Mouse (Mus musculus) kidney, adult 2 months (tissue): ENCODE results near the gene Cdc45. TPM values are rescaled to one million over a fixed set of nuclear protein-coding genes. Genes with fewer than 3 reads are reported as not detected.

ENCODE experiments used
- DNase-seq: peaks from one replicate; pipeline ENCODE4 v3.0.0; 2021
- H3K27ac ChIP-seq: fragments of 200-500 bp; 2 replicates; pipeline ENCODE4 v1.5.1; 2012; ENCODE audit warnings: low read depth, low read length, control low read depth, inconsistent platforms; ENCODE audit not compliant: insufficient read depth
- H3K27me3 ChIP-seq: fragments of 200-500 bp; replicated peaks from 2 replicates; pipeline ENCODE4 v1.6.1; 2012; ENCODE audit warnings: mild to moderate bottlenecking, moderate library complexity, low read length, inconsistent platforms; ENCODE audit not compliant: control insufficient read depth, insufficient read depth
- H3K36me3 ChIP-seq: fragments of 200-500 bp; 2 replicates; pipeline ENCODE4 v1.6.1; 2012; ENCODE audit warnings: mild to moderate bottlenecking, moderate library complexity, low read length, inconsistent platforms; ENCODE audit not compliant: control insufficient read depth, insufficient read depth
- H3K4me1 ChIP-seq: fragments of 200-500 bp; 2 replicates; pipeline ENCODE4 v1.6.1; 2011; ENCODE audit warnings: low read length; ENCODE audit not compliant: control insufficient read depth, insufficient read depth
- H3K4me3 ChIP-seq: fragments of 200-500 bp; 2 replicates; pipeline ENCODE4 v1.5.1; 2011; ENCODE audit warnings: mild to moderate bottlenecking, low read depth, low read length, control low read depth; ENCODE audit not compliant: insufficient read depth
- CTCF ChIP-seq: fragments of 200-500 bp; conservative IDR thresholded peaks from 2 replicates; pipeline ENCODE4 v1.5.1; 2011; ENCODE audit warnings: low read depth, mild to moderate bottlenecking, control low read depth, low read length, moderate library complexity, mixed read lengths; ENCODE audit not compliant: insufficient read depth, insufficient read length
- POLR2A ChIP-seq: fragments of 200-500 bp; IDR thresholded peaks from one replicate; pipeline ENCODE4 v1.6.1; 2011; ENCODE audit warnings: low read depth, low read length, control low read depth
- WGBS: fragments of 180-500 bp; shearing (Covaris S2); methylation state at CpG from one replicate; pipeline ENCODE4 v1.1.7; 2018; 5-methylcytosine and 5-hydroxymethylcytosine counted together
- polyA plus RNA-seq: library from polyadenylated mRNA; depleted of rRNA; stranded (reverse); fragments of >200 nt; gene quantifications from 2 replicates; pipeline ENCODE4 v1.2.3, GENCODE M21; 2012

The Cdc45 gene
- polyA plus RNA-seq, 1 experiment: 3.6 TPM

DNA sequence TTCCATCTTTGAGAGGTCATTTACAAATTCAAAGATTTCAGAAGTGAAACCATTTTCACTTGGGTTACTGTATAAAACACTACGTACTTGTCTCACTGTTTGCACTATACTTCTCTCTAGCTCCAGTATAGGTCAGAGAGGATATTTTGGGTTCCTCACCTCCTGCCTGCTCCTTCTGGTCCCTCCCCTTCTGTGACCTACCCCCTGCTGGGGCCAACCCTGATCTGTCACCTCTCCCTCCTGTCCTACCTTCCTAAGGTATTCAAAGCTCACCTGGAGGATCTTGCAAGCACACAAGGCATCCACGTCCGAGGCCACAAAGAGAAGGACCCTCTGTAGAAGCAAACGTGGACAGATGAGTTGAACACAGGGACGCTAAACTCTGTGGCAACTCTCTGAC lies 755 bp downstream of the Cdc45 start:
- DNase-seq: no peak
- peaks cover 10% of the 10 kb centered on the region; the same call in 1 of the 2 replicates for H3K4me1 ChIP-seq
- 6% methylated on average over 5 of the region's 5 CpGs for WGBS
- H3K4me3 ChIP-seq: peak overlapping the region; percentile 98
- H3K27me3 ChIP-seq: no peaks in the 10 kb centered on the region
- TF ChIP-seq POLR2A (no peak), CTCF (no peak)
- H3K27ac ChIP-seq: no peak overlapping the region
- no peaks in the 10 kb centered on the region; the same call in 1 of the 2 replicates for H3K36me3 ChIP-seq

DNA sequence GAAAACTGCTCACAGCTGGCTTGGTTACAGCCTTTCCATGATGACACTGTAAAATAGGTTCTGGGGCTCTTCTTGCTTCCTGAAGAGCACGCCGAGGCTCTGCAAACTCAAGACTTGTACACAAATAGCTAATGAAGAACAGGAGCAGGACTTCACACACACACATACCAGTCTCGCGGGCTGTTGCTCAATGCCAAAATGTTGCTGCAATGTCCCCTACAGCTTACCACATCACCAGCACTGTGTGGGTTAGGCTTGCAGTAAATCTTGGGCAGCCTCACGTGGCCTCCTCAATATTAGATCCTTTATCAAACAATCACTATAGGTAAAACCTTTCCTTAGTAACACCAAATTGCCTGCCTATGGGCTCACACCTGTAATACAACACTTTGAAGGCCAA lies 2.8 kb downstream of the Cdc45 start:
- Histone ChIP-seq H3K4me3 (no peak overlapping the region), H3K27ac (no peak overlapping the region), H3K27me3 (no peaks in the 10 kb centered on the region), H3K36me3 (no peaks in the 10 kb centered on the region), H3K4me1 (peaks cover 10% of the 10 kb centered on the region; the same call in 1 of the 2 replicates)
- TF ChIP-seq POLR2A (no peak), CTCF (no peak)
- WGBS: 92% methylated on average over 5 of the region's 5 CpGs
- DNase-seq: no peak

DNA sequence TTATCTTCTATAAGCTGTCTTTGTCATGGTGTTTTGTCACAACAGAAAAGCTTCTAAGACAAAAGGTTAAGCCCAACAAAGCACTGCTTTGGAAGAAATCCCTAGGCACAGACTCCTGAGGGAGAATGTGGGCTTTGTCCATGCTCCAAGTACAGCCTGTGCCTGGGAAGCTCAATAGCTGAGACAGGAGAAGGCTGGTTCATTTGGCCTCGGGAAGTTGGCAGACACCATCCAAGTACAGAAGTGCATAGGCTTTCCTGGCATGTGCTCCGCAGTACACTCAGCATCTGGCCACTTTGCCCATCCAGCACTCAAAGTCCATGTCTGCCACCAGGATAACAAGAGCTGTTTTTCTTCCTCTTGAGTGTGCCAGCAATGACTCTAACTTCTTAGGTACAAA lies 6.0 kb downstream of the Cdc45 start:
- 80% methylated on average over 2 of the region's 2 CpGs for WGBS

DNA sequence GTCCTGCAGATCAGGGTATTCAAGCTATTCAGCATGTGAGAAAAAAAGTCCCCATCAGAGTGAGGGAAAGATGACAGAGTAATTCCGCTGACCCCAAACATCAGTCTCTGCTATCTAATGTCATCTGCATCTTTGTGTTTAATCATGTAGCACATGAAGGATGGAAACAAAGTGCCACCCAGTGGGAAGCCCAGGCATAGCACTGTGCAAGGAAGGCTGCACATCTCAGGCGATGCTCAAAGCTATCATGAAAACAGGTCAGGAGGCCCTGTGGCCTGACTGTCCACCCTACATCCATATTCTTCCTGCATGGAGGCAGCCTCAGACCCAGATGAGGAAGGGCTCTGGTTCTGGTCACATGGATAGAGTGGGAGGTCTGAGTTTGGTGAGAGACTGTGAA lies 12.9 kb downstream of the Cdc45 start:
- DNase-seq: peak; percentile 66
- WGBS: 60% methylated on average over 2 of the region's 2 CpGs
- Histone ChIP-seq H3K27ac (no peak overlapping the region), H3K4me1 (no peaks in the 10 kb centered on the region), H3K4me3 (no peak overlapping the region), H3K36me3 (no peaks in the 10 kb centered on the region), H3K27me3 (no peaks in the 10 kb centered on the region)
- TF ChIP-seq CTCF (peak; percentile 88), POLR2A (no peak)

More for the DNA sequence above, 6.0 kb downstream of the Cdc45 start:
- TF ChIP-seq CTCF: no peak
- TF ChIP-seq POLR2A: no peak
- peak; percentile 61 for DNase-seq
- Histone ChIP-seq H3K27ac (no peak overlapping the region), H3K4me3 (no peak overlapping the region), H3K27me3 (no peaks in the 10 kb centered on the region), H3K4me1 (no peaks in the 10 kb centered on the region), H3K36me3 (no peaks in the 10 kb centered on the region)

DNA sequence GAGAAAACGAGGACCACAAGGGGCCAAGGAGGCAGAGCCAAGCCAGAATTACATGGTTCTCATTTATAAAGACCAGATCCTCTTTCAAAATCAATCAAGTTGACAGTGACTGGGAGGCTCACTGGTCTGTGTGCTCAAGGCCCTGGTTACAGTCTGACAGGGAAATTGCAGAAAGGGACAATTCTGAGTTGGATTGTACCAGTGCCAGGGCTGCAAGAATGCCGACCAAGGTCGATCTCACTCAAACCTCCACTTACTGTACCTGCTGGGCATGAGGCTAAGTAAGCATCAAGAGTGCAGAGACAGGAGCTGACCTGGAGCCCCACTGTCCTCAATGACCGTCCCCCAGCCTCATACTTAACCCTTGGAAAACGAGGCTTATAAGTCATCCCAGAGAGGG lies 13.6 kb downstream of the Cdc45 start:
- no peak overlapping the region for H3K27ac ChIP-seq
- H3K36me3 ChIP-seq: no peaks in the 10 kb centered on the region
- WGBS: 94% methylated on average over 5 of the region's 5 CpGs
- no peak overlapping the region for H3K4me3 ChIP-seq
- no peaks in the 10 kb centered on the region for H3K4me1 ChIP-seq
- no peak for DNase-seq
- no peaks in the 10 kb centered on the region for H3K27me3 ChIP-seq
- no peak for TF ChIP-seq POLR2A
- no peak for TF ChIP-seq CTCF

DNA sequence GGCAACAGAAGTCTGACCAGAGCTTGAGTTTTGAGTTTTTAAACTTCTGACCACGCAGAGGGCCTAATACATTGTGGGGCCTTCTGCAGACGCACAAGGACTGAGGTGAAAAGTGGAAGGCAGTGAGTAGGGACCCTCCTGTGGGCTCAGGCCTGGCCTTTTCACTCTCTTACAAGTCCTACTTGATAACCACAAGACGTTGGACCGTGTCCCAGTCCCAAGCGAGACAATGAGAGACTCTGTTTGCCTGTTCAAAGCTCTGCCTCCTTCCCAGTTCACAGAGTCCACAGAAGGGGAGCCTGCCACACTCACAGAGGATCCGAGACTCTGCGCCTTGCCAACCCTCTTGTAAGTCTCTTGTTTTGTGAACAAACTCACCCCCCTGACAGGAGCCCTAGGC lies 15.1 kb downstream of the Cdc45 start:
- no peaks in the 10 kb centered on the region for H3K27me3 ChIP-seq
- no peaks in the 10 kb centered on the region for H3K4me1 ChIP-seq
- TF ChIP-seq CTCF: no peak
- TF ChIP-seq POLR2A: no peak
- no peak overlapping the region for H3K4me3 ChIP-seq
- H3K27ac ChIP-seq: no peak overlapping the region
- WGBS: 94% methylated on average over 7 of the region's 7 CpGs
- DNase-seq: no peak
- H3K36me3 ChIP-seq: no peaks in the 10 kb centered on the region

DNA sequence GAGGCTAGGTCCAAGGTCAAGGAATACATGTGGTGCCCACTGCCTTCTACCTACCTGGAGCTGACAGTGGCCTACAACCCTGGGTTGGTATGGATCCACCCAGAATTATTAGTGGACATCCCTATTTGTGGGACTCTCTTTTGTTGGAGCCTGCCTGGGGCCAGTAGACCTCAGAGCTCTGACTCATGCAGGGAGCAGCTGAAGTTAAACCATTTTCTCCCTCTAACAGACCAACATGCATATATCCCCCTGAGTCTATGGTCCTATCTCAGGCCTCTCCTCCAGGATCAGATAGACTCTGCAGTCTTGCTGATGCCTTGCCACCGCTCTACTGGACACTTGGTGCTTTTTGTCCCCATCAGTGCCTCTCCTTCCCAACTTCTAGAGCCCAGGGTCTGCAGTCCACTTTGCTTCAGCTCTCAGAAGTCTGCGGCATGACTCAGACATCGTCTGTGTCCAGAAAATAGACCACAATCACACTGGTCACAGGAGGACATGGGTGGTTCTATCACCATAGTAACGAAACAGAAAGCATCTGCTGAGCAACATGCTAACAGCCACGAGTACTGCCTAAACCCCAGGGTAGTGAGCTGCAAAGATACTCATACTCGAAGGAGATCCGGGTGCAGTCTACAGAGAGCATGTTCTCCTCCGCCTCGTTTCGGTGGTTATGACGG lies 16.4 kb downstream of the Cdc45 start:
- no peak for TF ChIP-seq POLR2A
- no peak for TF ChIP-seq CTCF
- no peak overlapping the region for H3K4me3 ChIP-seq
- 94% methylated on average over 11 of the region's 11 CpGs for WGBS
- no peaks in the 10 kb centered on the region for H3K4me1 ChIP-seq
- no peak overlapping the region for H3K27ac ChIP-seq
- no peaks in the 10 kb centered on the region for H3K27me3 ChIP-seq
- DNase-seq: no peak
- H3K36me3 ChIP-seq: no peaks in the 10 kb centered on the region
